Mouse (Mus musculus) intestine, postnatal 0 days (tissue): ENCODE results near the gene Pinlyp. TPM values are rescaled to one million over a fixed set of nuclear protein-coding genes. Genes with fewer than 3 reads are reported as not detected.

Experiments
- ATAC-seq: fragments of 200-750 bp; cut with Nextera tagmentation; 2 replicates; pipeline ENCODE4 v1.8.0; 2017; ENCODE audit warnings: mild to moderate bottlenecking, moderate TSS enrichment, moderate library complexity
- H3K27ac ChIP-seq: fragments of 300-500 bp; sonication (generic); 2 replicates; pipeline ENCODE4 v1.5.1; 2014; ENCODE audit warnings: mild to moderate bottlenecking, low read depth, low read length, moderate library complexity
- H3K27me3 ChIP-seq: fragments of 300-500 bp; sonication (generic); replicated peaks from 2 replicates; pipeline ENCODE4 v1.6.1; 2014; ENCODE audit warnings: low read length, mixed read lengths; ENCODE audit not compliant: control insufficient read depth, insufficient read depth
- H3K36me3 ChIP-seq: fragments of 300-500 bp; sonication (generic); 2 replicates; pipeline ENCODE4 v1.6.1; 2014; ENCODE audit warnings: mild to moderate bottlenecking, moderate library complexity; ENCODE audit not compliant: control insufficient read depth, insufficient read depth
- H3K4me1 ChIP-seq: fragments of 300-500 bp; sonication (generic); replicated peaks from 2 replicates; pipeline ENCODE4 v1.6.1; 2014; ENCODE audit warnings: antibody characterized with exemption, low read length, mixed read lengths; ENCODE audit not compliant: control insufficient read depth, insufficient read depth
- H3K4me2 ChIP-seq: fragments of 300-500 bp; sonication (generic); replicated peaks from 2 replicates; pipeline ENCODE4 v1.6.1; 2014; ENCODE audit warnings: low read depth, mild to moderate bottlenecking, moderate library complexity
- H3K4me3 ChIP-seq: fragments of 300-500 bp; sonication (generic); 2 replicates; pipeline ENCODE4 v1.5.1; 2014; ENCODE audit warnings: low read depth, low read length
- H3K9ac ChIP-seq: fragments of 300-500 bp; sonication (generic); 2 replicates; pipeline ENCODE4 v1.6.1; 2014; ENCODE audit warnings: mild to moderate bottlenecking, low read depth, low read length
- H3K9me3 ChIP-seq: fragments of 300-500 bp; sonication (generic); 2 replicates; pipeline ENCODE4 v1.6.1; 2016; ENCODE audit warnings: mixed run types; ENCODE audit not compliant: control insufficient read depth
- CTCF ChIP-seq: sonication (generic); IDR thresholded peaks from 2 replicates; pipeline ENCODE4 v1.5.1; 2016; ENCODE audit warnings: low read depth, mild to moderate bottlenecking, control low read depth, antibody characterized with exemption, moderate library complexity
- WGBS: fragments of 180-500 bp; shearing (Covaris S2); extraction: QIAGEN DNeasy Blood & Tissue Kit; methylation state at CpG from one replicate; pipeline ENCODE4 v1.1.7; 2014; 5-methylcytosine and 5-hydroxymethylcytosine counted together
- polyA plus RNA-seq: library from polyadenylated mRNA; unstranded; fragments of >200 nt; fragmentation: Nextera tagmentation; extraction: Ambion mirVana; gene quantifications from 2 replicates; pipeline ENCODE4 v1.2.1, GENCODE M21; 2015

Pinlyp gene
- polyA plus RNA-seq, 1 experiment from 2014 or later: not detected

DNA sequence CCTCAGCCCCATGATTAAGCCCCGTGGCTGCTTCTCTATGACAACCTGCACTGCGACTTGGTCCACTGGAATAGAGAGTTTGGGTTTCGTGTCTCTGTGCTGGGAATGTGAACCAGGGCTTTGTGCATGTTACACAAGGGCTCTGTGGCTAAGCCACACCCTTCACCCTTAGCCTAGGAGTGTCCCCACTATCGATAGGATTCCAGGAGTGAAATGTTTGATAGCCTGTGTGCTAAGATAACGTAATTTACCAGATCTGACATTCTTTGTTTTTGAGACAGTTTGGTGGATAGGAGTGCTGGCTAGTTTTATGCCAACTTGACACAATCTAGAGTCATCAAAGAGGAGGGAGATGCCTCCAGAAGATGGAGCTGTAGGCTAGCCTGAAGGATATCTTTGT, 45.8 kb upstream of the Pinlyp start:
- no peak for ATAC-seq
- H3K4me3 ChIP-seq: no peak overlapping the region
- no peaks in the 10 kb centered on the region for H3K9me3 ChIP-seq
- 35% methylated on average over 5 of the region's 5 CpGs for WGBS
- H3K9ac ChIP-seq: no peak overlapping the region
- no peaks in the 10 kb centered on the region for H3K36me3 ChIP-seq
- peak; percentile 40 for TF ChIP-seq CTCF
- H3K27ac ChIP-seq: no peak overlapping the region
- no peak overlapping the region for H3K4me2 ChIP-seq
- H3K4me1 ChIP-seq: peaks cover 9% of the 10 kb centered on the region; the same call in 1 of the 2 replicates
- H3K27me3 ChIP-seq: no peaks in the 10 kb centered on the region

GRCm38 (mm10) chr7:24588336-24588735, 42.4 kb upstream of the Pinlyp start:
- TF ChIP-seq CTCF: no peak
- H3K36me3 ChIP-seq: no peaks in the 10 kb centered on the region
- no peak overlapping the region for H3K4me2 ChIP-seq
- ATAC-seq: peak; percentile 83
- peak overlapping the region; percentile 3; the same call in 1 of the 2 replicates for H3K27ac ChIP-seq
- no peaks in the 10 kb centered on the region for H3K9me3 ChIP-seq
- H3K4me3 ChIP-seq: no peak overlapping the region
- no peak overlapping the region for H3K9ac ChIP-seq
- 39% methylated on average over 13 of the region's 13 CpGs for WGBS
- H3K27me3 ChIP-seq: peaks cover 15% of the 10 kb centered on the region; the same call in 1 of the 2 replicates
- H3K4me1 ChIP-seq: peaks cover 5% of the 10 kb centered on the region; the same call in 1 of the 2 replicates

GRCm38 (mm10) chr7:24587330-24588105, 41.6 kb upstream of the Pinlyp start, which contains the start of the genes Ethe1 and Zfp575:
Gene Ethe1 (plus strand): TSS chr7:24587543.
Gene Zfp575 (minus strand): TSS chr7:24587641.
- no peaks in the 10 kb centered on the region for H3K36me3 ChIP-seq
- TF ChIP-seq CTCF: no peak
- H3K4me3 ChIP-seq: peak within 1 kb of the TSS; percentile 38
- peaks cover 5% of the 10 kb centered on the region; the same call in 1 of the 2 replicates for H3K4me1 ChIP-seq
- peaks cover 15% of the 10 kb centered on the region; the same call in 1 of the 2 replicates for H3K27me3 ChIP-seq
- H3K9me3 ChIP-seq: no peaks in the 10 kb centered on the region
- peak within 1 kb of the TSS; percentile 12 for H3K9ac ChIP-seq
- H3K4me2 ChIP-seq: peak within 1 kb of the TSS; percentile 59
- 8% methylated on average over 30 of the region's 30 CpGs for WGBS
- ATAC-seq: no peak
- H3K27ac ChIP-seq: 0 out of 2 replicates have a peak within 1 kb of the TSS, but pooled peaks have one; percentile 3

DNA sequence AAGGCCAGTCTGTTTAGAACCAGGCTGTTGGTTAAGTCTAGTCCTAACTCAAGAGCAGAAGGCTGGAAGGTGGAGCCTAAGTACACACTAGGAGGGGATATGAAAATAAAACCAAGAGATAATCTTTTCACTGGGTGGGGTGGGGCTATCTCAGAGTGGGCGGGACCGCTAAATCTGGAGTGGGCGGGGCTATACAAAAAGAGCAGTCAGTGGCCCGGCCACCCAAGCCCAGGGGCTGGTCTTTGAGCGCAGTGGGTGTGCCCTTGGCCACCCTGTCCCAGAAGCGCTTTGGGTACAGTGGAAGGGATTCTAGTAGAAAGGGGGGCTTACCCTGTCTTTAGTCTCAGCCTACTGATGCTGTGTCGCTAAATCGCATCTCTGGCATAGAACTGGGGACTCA, 40.9 kb upstream of the Pinlyp start:
- Histone ChIP-seq H3K9me3 (no peaks in the 10 kb centered on the region), H3K4me1 (peaks cover 5% of the 10 kb centered on the region; the same call in 1 of the 2 replicates), H3K36me3 (no peaks in the 10 kb centered on the region), H3K4me3 (peak overlapping the region; percentile 38), H3K9ac (peak overlapping the region; percentile 12), H3K27me3 (peaks cover 15% of the 10 kb centered on the region; the same call in 1 of the 2 replicates), H3K4me2 (peak overlapping the region; percentile 59), H3K27ac (no peak overlapping the region)
- TF ChIP-seq CTCF: no peak
- peak; percentile 53 for ATAC-seq
- WGBS: 9% methylated on average over 8 of the region's 8 CpGs

GRCm38 (mm10) chr7:24585995-24586394, 40.1 kb upstream of the Pinlyp start:
- Histone ChIP-seq H3K9ac (no peak overlapping the region), H3K27ac (no peak overlapping the region), H3K27me3 (peaks cover 15% of the 10 kb centered on the region; the same call in 1 of the 2 replicates), H3K4me2 (no peak overlapping the region), H3K36me3 (no peaks in the 10 kb centered on the region), H3K9me3 (no peaks in the 10 kb centered on the region), H3K4me1 (peaks cover 5% of the 10 kb centered on the region; the same call in 1 of the 2 replicates), H3K4me3 (no peak overlapping the region)
- ATAC-seq: no peak
- no peak for TF ChIP-seq CTCF
- 54% methylated on average over 13 of the region's 16 CpGs for WGBS

DNA sequence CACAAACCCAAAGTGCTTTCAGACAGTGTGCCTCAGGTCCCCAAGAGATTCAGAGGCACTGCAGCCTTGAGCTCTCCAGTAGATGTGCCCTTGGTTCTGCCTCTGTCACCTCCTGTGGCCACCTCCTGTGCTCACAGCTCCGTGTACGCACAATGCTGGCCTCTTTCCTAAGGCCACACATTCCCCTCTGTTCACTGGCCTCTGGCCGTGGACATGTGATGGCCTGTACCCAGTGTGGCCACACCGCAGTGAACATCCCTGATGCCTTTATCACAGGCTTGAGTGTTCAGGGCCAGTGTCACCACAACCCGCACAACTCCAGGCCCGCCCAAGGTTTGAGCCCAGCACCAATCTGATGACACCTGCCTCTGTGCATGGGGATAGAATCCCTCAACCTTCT, 39.0 kb upstream of the Pinlyp start:
- no peak overlapping the region for H3K4me3 ChIP-seq
- H3K4me2 ChIP-seq: no peak overlapping the region
- 92% methylated on average over 6 of the region's 6 CpGs for WGBS
- no peak overlapping the region for H3K27ac ChIP-seq
- no peaks in the 10 kb centered on the region for H3K36me3 ChIP-seq
- no peak overlapping the region for H3K9ac ChIP-seq
- no peak for TF ChIP-seq CTCF
- H3K9me3 ChIP-seq: no peaks in the 10 kb centered on the region
- peaks cover 15% of the 10 kb centered on the region; the same call in 1 of the 2 replicates for H3K27me3 ChIP-seq
- H3K4me1 ChIP-seq: peaks cover 5% of the 10 kb centered on the region; the same call in 1 of the 2 replicates
- no peak for ATAC-seq
